Mouse (Mus musculus) lung, postnatal 10 days (tissue): ENCODE measurements around the gene Emd.

Experiments
- DNase-seq: peaks from one replicate; pipeline ENCODE4 v3.0.0; 2021

Emd gene

DNA sequence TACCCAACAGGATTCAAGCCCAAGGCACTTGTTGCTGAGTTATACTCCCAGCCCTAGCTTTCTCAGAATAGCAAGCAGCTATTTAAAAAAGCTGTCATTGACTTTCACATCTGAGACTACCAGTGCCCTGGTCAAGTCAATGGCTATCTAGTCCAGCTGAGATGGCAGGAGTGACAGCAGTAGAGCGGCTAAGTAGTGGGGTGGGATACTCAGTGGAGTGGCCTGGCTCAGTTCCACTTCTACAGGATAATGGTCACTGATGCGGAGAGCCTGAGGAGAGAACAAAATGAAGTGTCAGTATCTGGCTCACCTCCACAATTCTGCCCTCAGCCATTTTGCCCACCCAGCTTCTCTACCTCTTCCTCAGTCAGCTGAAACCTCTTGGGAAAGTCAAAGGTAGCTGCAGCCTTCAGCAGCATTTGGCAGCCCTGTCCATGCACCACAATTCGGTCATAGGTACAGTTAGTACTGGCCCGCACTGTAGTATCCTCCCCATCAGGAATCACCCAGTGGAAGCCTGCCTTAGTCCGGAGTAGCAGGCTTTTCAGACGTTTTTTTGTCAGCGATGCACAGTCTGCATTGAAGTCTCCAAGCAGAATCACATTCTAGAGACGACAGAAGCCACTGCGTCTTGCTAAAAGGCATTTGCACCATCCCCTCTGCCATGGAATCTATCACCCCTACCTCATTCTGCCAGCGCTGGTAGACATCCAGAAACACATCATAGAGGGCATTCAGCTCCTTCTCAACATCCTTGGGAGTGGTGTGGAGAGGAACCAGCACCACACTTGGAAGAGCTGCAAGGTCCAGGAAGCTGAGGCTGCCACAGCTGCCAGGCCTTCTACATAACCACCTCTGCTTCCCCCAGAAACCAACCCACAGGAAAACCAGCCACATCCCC lies 19.2 kb downstream of the Emd start:
- no peak for DNase-seq

DNA sequence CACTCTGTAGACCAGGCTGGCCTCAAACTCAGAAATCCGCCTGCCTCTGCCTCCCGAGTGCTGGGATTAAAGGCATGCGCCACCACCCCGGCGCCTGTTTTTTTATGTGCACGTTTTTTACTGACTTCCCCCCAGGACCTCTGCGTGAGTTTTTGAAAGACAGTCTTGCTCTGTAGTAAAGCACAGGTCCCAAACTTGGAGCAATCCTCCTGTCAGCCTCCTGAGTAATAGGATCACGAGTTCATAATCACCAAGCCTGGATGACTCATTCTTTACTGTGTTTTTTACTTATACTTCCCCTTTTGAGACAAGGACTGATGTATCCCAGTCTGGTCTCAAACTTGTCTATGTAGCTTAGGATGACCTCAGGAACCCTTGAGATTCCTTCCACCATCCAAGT lies 23.4 kb downstream of the Emd start:
- no peak for DNase-seq

DNA sequence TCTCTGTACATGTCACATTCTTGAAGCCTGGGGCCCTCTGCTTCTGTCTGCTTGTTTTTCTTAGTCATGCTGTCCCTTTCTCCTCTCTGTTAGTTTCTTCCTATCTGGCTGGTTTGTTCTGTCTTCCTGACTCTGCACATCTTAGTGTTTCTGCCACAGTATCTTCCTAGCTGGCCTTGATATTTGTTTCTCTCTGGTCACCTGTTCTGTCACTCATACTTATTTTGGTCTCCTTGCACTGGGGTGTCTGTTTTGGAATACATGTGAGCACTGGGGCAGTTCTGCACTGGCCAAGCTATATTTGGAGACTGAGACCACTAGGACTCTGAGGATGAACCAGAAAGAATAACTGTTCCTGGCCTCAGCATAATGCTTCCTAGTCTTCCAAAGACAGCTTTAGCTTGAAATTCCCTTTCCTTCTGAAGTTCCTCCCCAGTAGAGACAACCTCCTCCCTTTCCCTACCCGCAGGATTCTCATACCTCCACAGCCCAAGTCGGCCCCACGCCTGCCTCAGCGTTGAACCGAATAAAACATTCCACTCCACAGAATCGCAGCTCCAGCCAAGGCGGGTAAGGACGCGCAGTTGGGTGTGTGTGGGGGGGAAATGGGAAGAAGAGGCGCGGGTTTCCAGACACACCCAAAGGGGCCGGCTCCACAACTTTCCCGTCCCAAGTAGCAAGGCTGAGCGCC lies 26.7 kb downstream of the Emd start:
- DNase-seq = no peak

DNA sequence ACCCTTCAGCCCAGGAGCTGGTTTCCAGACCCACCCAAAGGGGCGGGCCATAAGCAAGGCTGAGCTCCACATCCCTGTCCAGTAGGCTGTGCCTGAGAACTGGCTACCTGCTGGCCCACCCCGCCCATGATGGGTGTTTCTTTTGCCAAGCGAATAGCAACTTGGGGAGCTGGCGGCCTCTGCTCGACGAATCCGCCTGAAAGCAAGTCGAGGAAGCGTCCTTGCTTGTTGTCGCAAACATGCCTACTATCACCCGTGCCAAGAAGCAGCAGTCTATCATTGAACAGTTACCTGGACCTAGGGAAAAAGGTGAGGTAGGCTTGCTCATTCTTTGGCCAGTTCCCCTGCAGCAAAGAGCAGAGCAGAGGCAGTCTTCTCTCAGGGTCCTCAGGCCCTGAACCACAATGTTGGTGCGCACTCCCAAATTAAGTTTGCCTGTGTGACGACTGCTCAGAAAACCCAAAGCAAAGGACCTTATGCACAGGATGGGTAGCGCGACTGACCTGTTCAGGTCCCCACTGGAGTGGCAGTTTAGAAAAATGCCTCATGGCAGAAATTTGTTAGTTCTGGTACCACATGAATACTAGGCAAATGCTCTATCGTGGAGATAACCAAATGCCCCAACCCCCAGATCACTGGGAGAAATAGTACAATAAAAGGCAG lies 27.4 kb downstream of the Emd start, which contains the start of the genes Taz and Dnase1l1:
Taz (plus strand) TSS at position 181 of the 663 bp plus-strand sequence.
Dnase1l1 (minus strand) TSS at position 606 of the 663 bp plus-strand sequence.
- DNase-seq = peak; percentile 92

DNA sequence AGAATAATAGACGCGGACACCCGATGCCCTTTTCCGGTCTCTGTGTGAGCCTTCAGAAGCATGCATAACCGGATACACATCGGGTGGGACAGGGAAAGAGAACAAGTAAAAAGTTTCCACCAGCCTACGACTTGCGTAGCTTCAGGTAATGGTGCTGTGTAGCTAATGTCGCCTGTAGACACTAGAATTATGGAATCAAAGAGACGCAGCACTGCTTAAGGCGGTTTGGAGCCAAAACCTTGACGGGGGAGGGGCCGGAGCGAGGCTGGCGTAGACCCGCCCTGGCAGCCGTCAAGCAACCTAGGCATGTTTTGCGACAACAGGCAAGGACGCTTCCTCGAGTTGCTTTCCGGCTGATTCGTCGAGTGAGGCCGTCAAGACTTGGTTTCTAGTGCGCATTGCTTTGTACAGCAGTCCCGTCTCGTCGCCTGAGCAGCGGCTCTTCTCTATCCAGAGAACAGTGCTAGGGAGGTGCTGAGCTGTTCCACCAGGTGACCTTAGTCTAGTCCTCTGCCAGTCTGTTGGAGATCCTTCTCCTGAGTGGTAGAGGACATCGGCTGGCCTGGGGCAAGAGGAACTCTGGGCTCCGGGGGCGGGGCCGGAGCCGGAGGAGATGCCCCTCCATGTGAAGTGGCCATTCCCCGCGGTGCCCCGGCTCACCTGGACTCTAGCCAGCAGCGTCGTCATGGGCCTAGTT lies 28.1 kb downstream of the Emd start:
- DNase-seq = peak; percentile 93

DNA sequence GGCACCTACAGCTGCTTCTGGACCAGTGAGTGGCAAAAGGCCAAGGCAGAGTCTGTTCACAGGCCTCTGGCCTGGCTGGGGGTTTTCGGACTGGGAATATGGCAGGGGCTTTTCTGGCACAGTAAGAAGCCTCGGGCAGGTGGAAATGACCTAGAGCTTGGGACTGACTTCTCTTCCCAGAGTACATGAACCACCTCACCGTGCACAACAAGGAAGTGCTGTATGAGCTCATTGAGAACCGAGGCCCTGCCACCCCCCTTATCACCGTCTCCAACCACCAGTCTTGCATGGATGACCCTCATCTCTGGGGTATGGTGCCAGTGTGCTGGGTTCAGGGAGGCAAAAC lies 28.6 kb downstream of the Emd start:
- no peak for DNase-seq

DNA sequence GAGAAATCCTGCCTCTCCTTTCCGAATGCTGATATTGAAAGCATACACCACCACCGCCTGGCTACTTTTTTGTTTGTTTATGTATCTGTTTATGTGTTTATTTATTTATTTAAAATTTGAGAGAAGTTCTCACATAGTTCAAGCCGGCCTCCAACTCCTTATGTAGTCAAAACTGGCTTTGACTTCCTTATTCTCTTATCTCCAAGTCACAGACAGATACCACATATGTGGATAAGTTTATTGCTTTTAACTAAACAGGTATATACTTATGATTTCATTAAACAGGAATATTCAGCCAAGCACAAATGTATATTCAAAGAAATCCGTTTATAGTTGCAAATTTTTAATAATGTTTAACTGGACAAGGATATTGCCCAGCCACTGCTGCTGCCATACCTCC lies 38.9 kb downstream of the Emd start:
- no peak for DNase-seq

DNA sequence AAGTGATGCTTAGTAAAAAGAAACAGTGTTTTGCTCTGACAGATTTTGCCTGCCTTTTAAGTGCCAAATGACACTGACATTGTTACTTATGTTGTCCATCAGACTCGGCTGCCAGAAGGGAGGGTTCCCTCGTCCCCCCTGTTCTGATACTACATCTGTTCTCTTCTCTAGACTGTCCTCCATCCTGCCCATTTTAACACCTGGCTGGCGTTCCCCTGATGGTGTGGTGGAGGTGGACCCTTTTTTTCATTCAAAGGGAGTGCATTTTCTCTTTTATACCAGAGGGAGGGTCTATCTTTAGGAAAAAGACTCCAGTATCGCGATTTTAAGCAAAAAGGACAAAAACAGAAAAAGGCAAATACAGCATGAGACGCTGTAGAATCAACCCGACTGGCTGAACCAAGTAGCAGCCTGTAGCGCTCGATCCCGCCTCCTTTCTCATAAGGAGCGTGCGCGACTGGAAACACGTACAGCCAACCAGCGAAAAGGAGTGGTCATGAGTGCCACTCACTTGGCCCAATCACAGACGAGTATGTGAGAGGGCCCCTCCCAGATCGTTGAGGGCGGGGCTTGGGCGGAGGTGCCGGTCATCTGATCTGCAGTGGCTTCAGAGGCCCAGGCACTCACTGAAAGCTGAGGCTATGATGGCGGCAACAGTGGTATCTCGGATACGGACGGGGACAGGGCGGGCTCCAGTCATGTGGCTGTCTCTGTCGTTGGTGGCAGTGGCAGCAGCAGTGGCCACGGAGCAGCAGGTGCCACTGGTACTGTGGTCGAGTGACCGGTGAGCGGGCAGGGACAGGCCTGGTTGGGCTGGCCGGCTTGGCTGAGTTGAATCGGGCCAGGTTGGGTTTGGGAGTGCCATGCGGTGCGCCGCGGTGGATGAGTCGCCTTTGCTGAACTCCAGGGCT lies 42.3 kb downstream of the Emd start, which contains the start of gene Atp6ap1:
Atp6ap1 (plus strand) TSS at position 560 of the 911 bp plus-strand sequence.
- DNase-seq = peak; percentile 97

DNA sequence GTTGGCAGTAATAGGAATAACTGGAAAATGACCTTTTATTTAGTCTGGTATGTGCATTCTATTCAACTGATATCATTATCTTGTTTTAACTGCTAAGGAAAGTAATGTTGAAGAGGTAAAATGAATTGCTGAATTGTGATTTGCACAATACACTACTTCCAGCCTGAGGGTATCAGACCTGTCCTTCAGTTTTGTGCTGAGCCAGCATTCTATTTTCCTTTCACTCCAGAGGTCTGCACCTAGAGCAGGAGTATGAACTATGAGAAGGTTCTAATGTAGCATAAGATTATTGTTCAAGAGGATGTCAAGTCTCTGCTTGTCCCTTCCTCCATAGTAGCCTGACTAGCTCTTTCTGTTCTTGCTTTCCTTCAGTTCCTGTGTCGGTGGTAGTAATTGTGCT lies 43.9 kb downstream of the Emd start:
- no peak for DNase-seq

DNA sequence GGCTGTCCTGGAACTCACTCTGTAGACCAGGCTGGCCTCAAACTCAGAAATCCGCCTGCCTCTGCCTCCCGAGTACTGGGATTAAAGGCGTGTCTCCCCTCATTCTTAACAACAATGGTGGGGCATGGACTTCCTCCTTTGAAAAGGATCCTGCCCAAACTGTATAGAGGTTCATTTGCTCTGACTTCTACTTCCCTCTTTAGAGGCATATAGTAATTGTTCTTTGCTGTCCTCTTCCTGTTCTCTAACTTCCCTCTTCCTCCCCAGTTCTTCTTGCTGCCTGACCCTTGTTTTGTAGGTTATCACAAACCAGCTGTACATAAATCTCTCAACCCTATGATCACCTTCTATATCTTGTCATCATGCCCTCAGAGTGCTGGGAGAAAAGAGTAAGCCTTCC lies 45.2 kb downstream of the Emd start:
- DNase-seq = no peak

DNA sequence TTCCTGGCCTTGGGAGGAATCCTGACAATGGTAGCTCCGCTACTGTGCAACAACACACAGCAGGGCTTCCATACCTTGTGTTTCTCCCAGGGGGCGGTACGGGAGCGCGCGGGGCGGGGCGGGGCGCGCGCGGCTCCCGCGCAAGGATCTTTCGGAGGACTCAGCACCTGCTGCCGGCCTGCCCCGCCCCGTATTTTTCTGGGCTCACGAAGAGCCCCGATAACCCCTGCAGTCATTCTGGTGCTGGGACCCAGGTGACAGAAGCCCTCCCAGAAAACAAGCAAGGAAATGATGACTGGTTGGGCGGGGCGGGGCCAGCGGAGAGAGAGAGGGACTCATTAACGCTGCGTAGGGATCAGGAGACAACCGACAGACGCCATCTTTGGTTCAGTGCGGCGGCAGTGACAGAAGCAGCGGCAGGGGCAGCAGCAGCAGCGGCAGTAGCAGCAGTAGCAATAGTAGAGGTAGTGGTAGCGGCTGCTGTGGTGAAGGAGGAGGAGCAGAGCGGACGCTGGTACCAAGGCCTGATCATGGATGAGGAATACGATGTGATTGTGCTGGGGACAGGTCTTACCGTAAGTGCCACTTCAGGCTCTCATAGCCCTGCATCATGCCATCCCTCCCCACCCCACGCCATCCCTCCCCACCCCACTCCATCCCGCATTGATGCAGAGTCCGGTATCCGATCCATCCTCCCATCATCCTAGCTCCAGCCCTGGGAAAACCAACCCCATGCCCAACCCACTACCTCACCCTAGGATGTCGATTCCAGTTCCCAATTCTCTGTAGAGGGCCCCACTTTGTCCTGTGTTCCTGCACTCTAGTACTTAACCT lies 50.6 kb downstream of the Emd start, which contains the start of gene Gdi1:
Gdi1 (plus strand) TSS at position 132 of the 834 bp plus-strand sequence.
- DNase-seq = peak; percentile 76
